Mouse (Mus musculus) adrenal gland, postnatal 14 days (tissue): ENCODE data around the gene Hsh2d. TPM values are rescaled to one million over a fixed set of nuclear protein-coding genes. Genes with fewer than 3 reads are reported as not detected.

Source experiments
- total RNA-seq: library from RNA; stranded (reverse); gene quantifications from 2 replicates; pipeline ENCODE4 v1.2.3, GENCODE M21; 2021

Hsh2d gene
- total RNA-seq, 1 experiment from 2014 or later, result not detected

Other genes starting within 250 kb of the Hsh2d start
- gene Zfp961, start 238.6 kb upstream of the Hsh2d start, total RNA-seq, result 22.9 and 24.3 TPM in 2 replicates
- 1.1 and 4.0 TPM in 2 replicates for gene Cyp4f18, start 180.0 kb upstream of the Hsh2d start, total RNA-seq
- not detected in 2 replicates for gene Olfr372, start 148.4 kb upstream of the Hsh2d start, total RNA-seq
- not detected in 2 replicates for gene Olfr373, start 106.5 kb upstream of the Hsh2d start, total RNA-seq
- not detected in 2 replicates for gene Olfr374, start 82.6 kb upstream of the Hsh2d start, total RNA-seq
- 286 and 295 TPM in 2 replicates for gene Tpm4, start 54.7 kb upstream of the Hsh2d start, total RNA-seq
- 64.5 and 66.1 TPM in 2 replicates for gene Rab8a, start 28.4 kb upstream of the Hsh2d start, total RNA-seq
- gene Cib3, start 23.2 kb downstream of the Hsh2d start, total RNA-seq, result not detected in 2 replicates
- gene Gm11034, start 24.0 kb downstream of the Hsh2d start, total RNA-seq, result not detected in 2 replicates
- gene Fam32a, start 30.1 kb downstream of the Hsh2d start, total RNA-seq, result 51.9 and 60.3 TPM in 2 replicates
- gene Ap1m1, start 50.4 kb downstream of the Hsh2d start, total RNA-seq, result 68.1 and 79.4 TPM in 2 replicates
- 16.0 and 16.8 TPM in 2 replicates for gene Gm10282, start 115.6 kb downstream of the Hsh2d start, total RNA-seq
- 73.8 and 95.6 TPM in 2 replicates for gene Klf2, start 129.4 kb downstream of the Hsh2d start, total RNA-seq
- 49.9 and 53.9 TPM in 2 replicates for gene Eps15l1, start 231.8 kb downstream of the Hsh2d start, total RNA-seq